Mouse (Mus musculus): ENCODE data around the gene Ppp2r5e. TPM values are rescaled to one million over a fixed set of nuclear protein-coding genes. Genes with fewer than 3 reads are reported as not detected.

Gene Ppp2r5e
- polyA plus RNA-seq (2012; rRNA removed) = 37.1 and 39.6 TPM in 2 replicates

DNA sequence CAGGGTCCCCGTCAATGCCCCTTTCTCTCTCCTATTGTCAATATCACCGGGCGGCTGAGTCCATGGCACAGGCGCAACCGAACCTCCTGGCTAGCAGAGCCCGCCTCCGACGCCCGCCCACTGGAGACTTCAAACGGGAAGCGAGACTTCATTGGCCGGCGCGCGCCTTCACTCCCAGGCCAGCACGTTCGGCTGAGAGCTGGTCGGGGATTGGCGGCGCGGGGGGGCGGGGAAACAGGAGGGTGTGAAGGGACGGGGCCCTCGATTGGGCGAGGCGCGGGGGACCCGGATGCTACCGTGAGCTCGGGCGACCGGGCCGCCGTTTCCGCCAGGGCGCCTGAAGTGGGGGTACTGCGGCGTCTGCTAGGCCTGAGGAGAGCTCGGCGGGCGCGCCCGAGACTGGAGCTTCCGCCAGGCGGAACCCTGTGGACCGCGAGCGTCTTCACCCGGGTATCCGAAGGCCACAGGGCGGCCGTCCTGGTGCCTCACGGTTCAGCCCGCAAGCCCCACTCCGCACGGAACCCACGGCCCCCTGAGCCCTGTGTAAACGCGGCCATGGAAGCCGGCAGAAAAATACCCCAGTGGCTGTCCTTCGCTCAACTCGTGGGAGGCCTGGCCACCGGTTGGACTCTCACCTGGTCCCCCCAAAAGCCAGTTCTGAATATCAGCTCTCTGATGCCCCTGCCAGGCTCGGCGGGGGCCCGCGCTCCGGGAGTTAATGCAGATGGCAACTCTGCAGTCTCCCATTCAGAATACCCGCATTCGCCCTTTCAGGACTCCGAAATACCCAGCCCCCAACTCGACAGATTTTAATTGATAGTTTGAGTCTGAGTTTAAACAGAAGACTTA lies at the start of gene Ppp2r5e:
Gene Ppp2r5e (minus strand): TSS at position 92 of the 849 bp plus-strand sequence.

DNA sequence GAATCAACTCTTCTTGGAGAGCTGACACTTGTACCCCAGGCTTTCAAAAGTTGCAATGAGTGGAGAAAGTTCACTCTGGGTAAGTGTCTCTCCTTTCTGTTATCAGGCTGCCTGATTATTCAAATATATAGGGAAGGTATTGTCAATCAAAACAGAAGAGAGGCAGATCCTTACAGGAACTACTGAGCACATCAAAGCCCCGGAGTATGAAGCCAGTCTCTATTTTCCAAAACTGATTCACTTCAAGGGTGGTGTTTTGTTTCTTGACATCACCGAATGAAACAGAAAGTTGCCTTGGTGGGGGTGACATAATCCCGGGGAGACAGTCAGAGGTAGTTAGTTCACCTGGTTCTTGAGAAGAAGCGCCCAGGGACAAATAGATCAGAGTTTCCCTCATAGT lies 179.4 kb downstream of the Ppp2r5e start, which contains the start of gene Gphb5:
Gene Gphb5 (minus strand): TSS at position 101 of the 400 bp plus-strand sequence.

Other genes with a start within 250 kb of the Ppp2r5e start
- not detected in 2 replicates for gene Gphb5, start 179.5 kb downstream of the Ppp2r5e start, polyA plus RNA-seq (2012; rRNA removed)
- 5.0 and 5.5 TPM in 2 replicates for gene Wdr89, start 73.3 kb upstream of the Ppp2r5e start, polyA plus RNA-seq (2012; rRNA removed)
- 11.9 and 12.5 TPM in 2 replicates for gene Sgpp1, start 139.5 kb upstream of the Ppp2r5e start, polyA plus RNA-seq (2012; rRNA removed)
- 74.7 and 91.4 TPM in 2 replicates for gene Syne2, start 221.9 kb upstream of the Ppp2r5e start, polyA plus RNA-seq (2012; rRNA removed)

Data from central nervous system, embryonic 14 days (tissue).